Mouse (Mus musculus): ENCODE results near the gene Hist1h3f.

DNA sequence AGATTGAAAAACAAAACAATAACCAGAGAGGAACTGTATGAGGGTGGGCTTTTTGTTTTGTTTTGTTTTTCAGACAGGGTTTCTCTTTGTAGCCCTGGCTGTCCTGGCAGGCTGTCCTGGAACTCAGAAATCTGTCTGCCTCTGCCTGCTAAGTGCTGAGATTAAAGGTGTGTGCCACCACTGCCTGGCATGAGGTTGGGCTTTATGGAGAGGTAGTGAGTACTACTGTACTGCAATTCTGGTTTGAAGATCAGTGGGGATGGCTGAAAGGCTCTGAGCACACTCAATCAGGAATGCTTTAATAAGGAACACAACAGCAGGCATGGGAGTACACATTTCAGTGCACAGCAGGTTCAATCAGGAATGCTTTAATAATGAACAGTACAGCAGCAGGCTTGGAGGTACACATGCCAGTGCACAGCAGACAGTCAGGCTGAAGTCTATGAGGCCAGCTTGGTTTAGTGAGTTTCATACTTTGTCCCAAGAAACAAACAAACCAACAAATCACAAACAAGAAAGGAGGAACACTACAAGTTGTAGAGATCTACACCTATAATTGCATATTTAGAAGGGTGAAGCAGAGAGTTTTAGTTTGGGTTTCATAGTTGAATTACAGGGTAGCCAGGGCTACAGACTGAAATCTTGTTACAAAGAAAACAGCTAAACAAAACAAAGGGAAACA is 39.7 kb downstream of the Hist1h3f start:
- no peak for TF ChIP-seq CTCF (IDR thresholded peaks at IDR 0.05; ENCODE audit: low read depth, low read length)
- TF ChIP-seq TAL1 (conservative IDR thresholded peaks at IDR 0.05; ENCODE audit: low read depth, low read length) = no peak
- TF ChIP-seq POLR2AphosphoS5 (IDR thresholded peaks at IDR 0.05; ENCODE audit: insufficient replicate concordance, low read depth, low read length) = peak; percentile 97; the same call in 1 of the 2 replicates
- no peak for TF ChIP-seq GATA1 (IDR thresholded peaks at IDR 0.05; ENCODE audit: borderline replicate concordance, low read length)
- no peak for TF ChIP-seq GATA2 (IDR thresholded peaks at IDR 0.05; ENCODE audit: borderline replicate concordance, low read depth, low read length)

All from G1E (cell line).